Comparison of ENCODE assay signal across 14 mouse cellular contexts in genomic region chr16:76830371-76830770, GRCm38 (mm10).
DNase-seq lines count a peak whose midpoint lies in the region; ATAC-seq and TF ChIP-seq lines count a peak whose summit lies in the region.
"Had no signal": no experiment of that assay in that cellular context is flagged by ENCODE, and none has a peak within 500 bp of the region (broad histone marks: within the 10 kb centered on the region; RNA-seq: fewer than 3 reads in every experiment).

No protein-coding gene starts in this region.

- no peak overlapping the region for H3K4me3 ChIP-seq in kidney, embryonic 14.5 days (ENCODE audit: low read length)
- no peak overlapping the region for H3K4me3 ChIP-seq in lung, embryonic 14.5 days (ENCODE audit: low read depth, low read length)
- H3K4me3 ChIP-seq in lung, adult 2 months (replicated peaks; ENCODE audit: extremely low read depth, low read depth, low read length): no peak overlapping the region
- no peak overlapping the region for H3K4me3 ChIP-seq in olfactory bulb, adult 2 months (ENCODE audit: insufficient read depth, low read depth, low read length)
- H3K4me3 ChIP-seq: hindbrain, embryonic 15.5 days; midbrain, embryonic 10.5 days had no signal

- DNase-seq in cerebellum, postnatal 10 days: peak; percentile 36 to 55
- no peak for DNase-seq in cerebellum, postnatal 36 days
- no peak for DNase-seq in kidney, postnatal 25 days
- DNase-seq in lung, embryonic 14.5 days: peak; percentile 82
- no peak for DNase-seq in lung, adult 2 months
- DNase-seq in adrenal gland, adult 2 months: no peak

- H3K27me3 ChIP-seq in kidney, embryonic 14.5 days (ENCODE audit: control insufficient read depth, insufficient read depth, low read length): no peaks in the 10 kb centered on the region
- H3K27me3 ChIP-seq in lung, embryonic 14.5 days (ENCODE audit: insufficient read depth, low read length): no peaks in the 10 kb centered on the region
- H3K27me3 ChIP-seq: hindbrain, embryonic 15.5 days had no signal

- H3K9me3 ChIP-seq in kidney, embryonic 14.5 days (ENCODE audit: control insufficient read depth, low read length): no peaks in the 10 kb centered on the region; the same call in 1 of the 2 replicates
- H3K9me3 ChIP-seq in lung, embryonic 14.5 days (ENCODE audit: low read depth, low read length): no peaks in the 10 kb centered on the region
- H3K9me3 ChIP-seq: G1E had no signal

- no peak for TF ChIP-seq CTCF in lung, embryonic 14.5 days (IDR thresholded peaks at IDR 0.05; ENCODE audit: low read depth)
- no peak for TF ChIP-seq CTCF in lung, adult 2 months (IDR thresholded peaks at IDR 0.05; ENCODE audit: insufficient read depth, low read length)
- TF ChIP-seq CTCF in olfactory bulb, adult 2 months (IDR thresholded peaks at IDR 0.05; ENCODE audit: insufficient read depth, low read depth, low read length): no peak

- 28% methylated on average over 3 of the region's 3 CpGs for WGBS in kidney, embryonic 14.5 days
- WGBS in lung, embryonic 14.5 days: 30% methylated on average over 3 of the region's 3 CpGs
- 29% methylated on average over 3 of the region's 3 CpGs for WGBS in lung, adult 2 months
- 15% methylated on average over 3 of the region's 3 CpGs for WGBS in olfactory bulb, adult 2 months

- peak overlapping the region; percentile 57; the same call in 1 of the 2 replicates for H3K27ac ChIP-seq in kidney, embryonic 14.5 days (ENCODE audit: low read depth, low read length)
- peak overlapping the region; percentile 39; the same call in 1 of the 2 replicates for H3K27ac ChIP-seq in lung, embryonic 14.5 days (ENCODE audit: low read depth)
- H3K27ac ChIP-seq in olfactory bulb, adult 2 months (ENCODE audit: insufficient read depth, low read depth, low read length): peak overlapping the region; percentile 89
- H3K27ac ChIP-seq: hindbrain, embryonic 15.5 days; midbrain, embryonic 10.5 days had no signal

- ATAC-seq in kidney, embryonic 14.5 days (ENCODE audit: low FRiP score, low TSS enrichment): no peak
- peak; percentile 84 for ATAC-seq in lung, embryonic 14.5 days (ENCODE audit: insufficient read depth)
- ATAC-seq: CD4-positive, CD25-positive, alpha-beta regulatory T cell, adult 4 months; forebrain, embryonic 14.5 days; intestine, embryonic 16.5 days had no signal

- no peaks in the 10 kb centered on the region for H3K36me3 ChIP-seq in kidney, embryonic 14.5 days (ENCODE audit: control insufficient read depth, insufficient read depth, low read length)
- H3K36me3 ChIP-seq in lung, embryonic 14.5 days (ENCODE audit: insufficient read depth): no peaks in the 10 kb centered on the region
- H3K36me3 ChIP-seq: G1E; hindbrain, embryonic 15.5 days; midbrain, embryonic 10.5 days had no signal

- no peaks in the 10 kb centered on the region for H3K4me1 ChIP-seq in kidney, embryonic 14.5 days (ENCODE audit: control insufficient read depth, insufficient read depth, low read length)
- no peaks in the 10 kb centered on the region for H3K4me1 ChIP-seq in lung, embryonic 14.5 days (ENCODE audit: insufficient read depth)
- no peaks in the 10 kb centered on the region for H3K4me1 ChIP-seq in lung, adult 2 months (ENCODE audit: control insufficient read depth, insufficient read depth, low read length)
- peaks cover 3% of the 10 kb centered on the region for H3K4me1 ChIP-seq in olfactory bulb, adult 2 months (ENCODE audit: control insufficient read depth, insufficient read depth, low read length)
- H3K4me1 ChIP-seq: hindbrain, embryonic 15.5 days had no signal

- no peak for TF ChIP-seq POLR2A in lung, adult 2 months (IDR thresholded peaks at IDR 0.05; ENCODE audit: borderline replicate concordance, extremely low read depth, low read depth, low read length)
- no peak for TF ChIP-seq POLR2A in olfactory bulb, adult 2 months (IDR thresholded peaks at IDR 0.05; ENCODE audit: insufficient read depth, low read depth, low read length)

- H3K4me2 ChIP-seq in kidney, embryonic 14.5 days (replicated peaks; ENCODE audit: low read depth, low read length): no peak overlapping the region
- no peak overlapping the region for H3K4me2 ChIP-seq in lung, embryonic 14.5 days
- H3K4me2 ChIP-seq: hindbrain, embryonic 15.5 days had no signal

- H3K9ac ChIP-seq in kidney, embryonic 14.5 days (ENCODE audit: low read depth, low read length): no peak overlapping the region
- H3K9ac ChIP-seq in lung, embryonic 14.5 days: no peak overlapping the region
- H3K9ac ChIP-seq: hindbrain, embryonic 15.5 days had no signal

Comparison
In these comparisons a context has a peak if more than half of its experiments do, and no peak if none do; other contexts are left out.
1. DNase-seq: peak in cerebellum, postnatal 10 days (2 of 2) and lung, embryonic 14.5 days (single experiment); none in cerebellum, postnatal 36 days (0 of 2), kidney, postnatal 25 days (0 of 2), lung, adult 2 months (single experiment) and adrenal gland, adult 2 months (single experiment).
2. H3K27ac ChIP-seq: peak in every context shown above with its lines; median percentile 89 in olfactory bulb, adult 2 months; 57 in kidney, embryonic 14.5 days; 39 in lung, embryonic 14.5 days.